Mouse (Mus musculus) c-Kit-negative CD71-positive TER-119-positive erythroid progenitor cells, embryonic 14.5 days (primary cell): Measurements from ENCODE around the gene Noa1.

Experiments
- DNase-seq: peaks from one replicate; pipeline ENCODE4 v3.0.0-alpha.2; 2013; ENCODE audit warnings: low read depth, low spot score

The Noa1 gene

DNA sequence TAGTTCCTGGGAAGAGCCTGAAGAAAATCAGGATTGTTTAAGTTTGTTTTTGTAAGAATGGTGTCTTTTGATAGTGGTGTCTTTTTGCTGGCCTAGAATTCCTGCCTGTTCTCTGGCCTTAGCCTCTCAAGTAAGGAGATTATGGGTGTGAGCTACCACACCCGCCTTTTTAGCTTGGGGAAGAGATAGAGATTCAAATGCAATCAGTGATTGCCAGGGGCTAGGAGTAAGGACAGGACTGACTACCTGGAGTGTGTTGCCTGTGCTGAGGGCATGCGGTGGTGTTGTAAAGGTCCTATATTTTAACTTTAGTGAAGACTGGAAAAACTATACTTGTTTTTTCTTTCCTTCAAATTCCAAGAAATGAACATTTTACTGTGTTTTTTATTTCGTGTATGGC is 55.5 kb downstream of the Noa1 start:
- DNase-seq: no peak

GRCm38 (mm10) chr5:77253154-77253553 is 56.7 kb downstream of the Noa1 start:
- DNase-seq: no peak

GRCm38 (mm10) chr5:77252115-77252827 is 57.6 kb downstream of the Noa1 start:
- no peak for DNase-seq

DNA sequence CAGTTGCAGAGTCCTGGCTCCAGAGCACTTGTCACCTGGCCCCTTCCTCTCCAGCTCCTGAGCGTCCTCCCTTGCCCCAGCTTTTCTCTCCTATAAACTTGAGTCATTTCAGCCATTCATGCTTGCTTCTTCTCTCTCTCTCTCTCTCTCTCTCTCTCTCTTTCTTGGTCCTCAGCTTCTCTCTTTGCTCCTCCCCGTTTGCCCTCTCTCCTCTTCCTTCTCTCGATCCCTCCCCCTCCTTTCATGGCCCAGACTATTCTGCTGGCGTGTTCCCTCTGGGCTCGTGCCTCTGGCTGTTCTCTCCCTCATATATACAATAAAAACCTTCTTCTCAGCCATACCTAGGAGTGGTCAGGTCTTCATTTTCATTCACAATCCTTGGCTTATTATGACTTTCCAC is 58.2 kb downstream of the Noa1 start:
- DNase-seq: no peak

- no peak for DNase-seq
Measured at GRCm38 (mm10) chr5:77250083-77250482, 59.8 kb downstream of the Noa1 start.

DNA sequence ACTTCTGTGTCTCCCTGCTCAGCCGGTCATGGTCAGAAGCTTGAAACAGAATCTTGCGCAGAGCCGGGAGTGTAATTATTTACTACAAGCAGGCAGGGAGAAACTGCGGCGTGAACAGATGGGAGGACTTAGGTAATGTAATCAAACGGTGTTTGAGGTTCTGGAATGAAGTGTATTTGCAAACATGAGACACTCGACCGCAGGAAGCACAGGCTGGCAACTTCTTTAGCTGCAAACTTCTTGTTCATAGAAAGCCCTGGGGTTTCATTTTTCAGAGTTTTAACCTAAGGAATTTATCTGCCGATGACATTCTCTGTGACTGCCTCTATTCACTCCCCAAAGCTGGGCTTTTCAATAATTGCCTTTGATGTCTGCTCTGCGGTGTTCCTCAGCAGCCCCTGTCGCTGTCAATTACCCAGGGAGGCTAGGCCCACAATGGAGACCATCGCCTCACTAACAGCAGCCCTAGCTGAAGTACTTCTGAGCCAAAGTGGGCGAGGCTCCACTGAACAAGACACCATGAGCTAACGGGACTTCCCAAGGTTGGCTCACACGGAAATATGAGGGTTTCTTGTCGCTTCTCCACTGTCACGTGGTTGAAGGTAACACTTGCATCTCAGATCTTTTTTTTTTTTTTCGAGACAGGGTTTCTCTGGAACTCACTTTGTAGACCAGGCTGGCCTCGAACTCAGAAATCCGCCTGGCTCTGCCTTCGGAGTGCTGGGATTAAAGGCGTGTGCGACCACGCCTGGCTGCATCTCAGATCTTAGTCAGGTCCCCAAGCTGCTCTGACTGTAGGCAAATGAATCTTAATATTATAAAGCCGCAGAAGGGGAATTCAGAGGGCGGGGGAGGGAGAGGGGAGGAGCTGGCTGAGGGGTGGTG is 63.9 kb downstream of the Noa1 start:
- DNase-seq: no peak

GRCm38 (mm10) chr5:77245463-77245786 is 64.5 kb downstream of the Noa1 start:
- no peak for DNase-seq

GRCm38 (mm10) chr5:77244331-77244987 is 65.4 kb downstream of the Noa1 start:
- no peak for DNase-seq
